Mouse (Mus musculus): Measurements from ENCODE around the gene Plch1. TPM values are rescaled to one million over a fixed set of nuclear protein-coding genes. Genes with fewer than 3 reads are reported as not detected.

Plch1 gene
- polyA plus RNA-seq, 1 experiment = not detected

DNA sequence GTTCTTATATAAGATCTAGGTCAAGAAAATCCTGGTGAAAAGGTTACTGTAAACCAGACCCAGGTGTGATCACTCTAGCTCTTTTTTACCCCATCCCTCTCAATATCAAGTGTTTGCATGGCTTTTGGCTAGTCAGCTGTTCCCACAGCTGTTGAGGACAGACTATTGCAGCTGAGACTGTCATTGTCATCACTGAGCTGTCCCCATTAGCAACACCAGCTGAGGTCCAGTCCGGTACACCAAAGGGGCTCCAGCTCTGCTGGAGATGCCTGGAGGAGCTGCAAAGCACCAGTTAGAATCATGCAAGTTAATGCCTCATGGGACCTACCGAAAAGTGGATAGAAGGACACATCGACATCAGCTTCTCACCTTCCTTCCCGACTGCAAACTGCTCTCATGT, 206.5 kb downstream of the Plch1 start:
- Histone ChIP-seq H3K4me3 (ENCODE audit: insufficient read depth, low read depth, low read length) (no peak overlapping the region), H3K4me1 (ENCODE audit: control insufficient read depth, insufficient read depth, low read length) (no peaks in the 10 kb centered on the region), H3K27ac (ENCODE audit: insufficient read depth, low read depth, low read length) (no peak overlapping the region)
- WGBS = 84% methylated on average over 4 of the region's 4 CpGs
- TF ChIP-seq CTCF (IDR thresholded peaks at IDR 0.05; ENCODE audit: insufficient read depth, low read depth, low read length) = no peak
- no peak for TF ChIP-seq POLR2A (IDR thresholded peaks at IDR 0.05; ENCODE audit: insufficient read depth, low read depth, low read length)

DNA sequence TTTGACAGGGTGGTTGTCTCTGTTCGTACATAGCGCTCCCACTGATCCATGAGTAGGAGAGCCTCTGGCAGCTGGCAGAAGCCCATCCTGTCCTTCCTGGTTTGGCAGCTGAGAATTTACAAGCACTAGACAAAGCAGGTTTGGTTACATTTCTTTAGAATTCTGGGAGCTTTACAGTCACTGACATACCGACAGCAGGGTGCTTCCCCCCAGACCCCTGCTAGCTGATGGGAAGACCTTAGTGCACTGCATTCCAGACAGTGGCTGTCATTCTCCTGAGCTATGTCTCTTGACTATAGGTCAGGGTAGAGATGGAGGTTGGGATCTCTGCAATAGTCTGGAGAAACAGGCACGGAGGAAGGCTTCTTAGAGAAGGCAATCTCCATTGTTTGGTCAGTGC, 230.5 kb downstream of the Plch1 start:
- no peaks in the 10 kb centered on the region for H3K4me1 ChIP-seq (ENCODE audit: control insufficient read depth, insufficient read depth, low read length)

DNA sequence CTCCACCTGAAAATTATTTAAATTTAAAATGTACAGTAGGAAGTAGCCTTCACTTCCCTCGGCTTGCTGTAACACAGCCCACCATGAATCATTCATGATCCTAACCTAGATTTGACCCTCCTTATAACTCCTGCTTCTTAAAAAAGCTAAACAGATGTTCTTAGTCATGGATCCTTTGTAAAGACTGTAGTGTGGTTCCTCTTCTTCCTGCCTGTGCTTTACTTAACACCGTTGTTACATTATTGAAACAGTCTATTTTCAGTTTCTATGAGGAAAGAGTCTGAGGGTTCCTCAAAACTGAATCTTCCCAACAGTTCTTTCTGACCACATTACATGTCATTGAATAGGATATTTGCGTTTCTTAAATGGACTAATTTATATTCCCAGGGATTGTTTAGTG, 234.0 kb downstream of the Plch1 start:
- no peak for TF ChIP-seq CTCF (IDR thresholded peaks at IDR 0.05; ENCODE audit: insufficient read depth, low read depth, low read length)
- no peak for TF ChIP-seq POLR2A (IDR thresholded peaks at IDR 0.05; ENCODE audit: insufficient read depth, low read depth, low read length)
- WGBS = 46% methylated on average over 3 of the region's 3 CpGs
- Histone ChIP-seq H3K4me1 (ENCODE audit: control insufficient read depth, insufficient read depth, low read length) (no peaks in the 10 kb centered on the region), H3K4me3 (ENCODE audit: insufficient read depth, low read depth, low read length) (no peak overlapping the region), H3K27ac (ENCODE audit: insufficient read depth, low read depth, low read length) (no peak overlapping the region)

More for the DNA sequence above, 230.5 kb downstream of the Plch1 start:
- no peak for TF ChIP-seq POLR2A (IDR thresholded peaks at IDR 0.05; ENCODE audit: insufficient read depth, low read depth, low read length)
- no peak for TF ChIP-seq CTCF (IDR thresholded peaks at IDR 0.05; ENCODE audit: insufficient read depth, low read depth, low read length)
- H3K4me3 ChIP-seq (ENCODE audit: insufficient read depth, low read depth, low read length) = no peak overlapping the region
- no peak overlapping the region for H3K27ac ChIP-seq (ENCODE audit: insufficient read depth, low read depth, low read length)
- 71% methylated on average over 4 of the region's 4 CpGs for WGBS

DNA sequence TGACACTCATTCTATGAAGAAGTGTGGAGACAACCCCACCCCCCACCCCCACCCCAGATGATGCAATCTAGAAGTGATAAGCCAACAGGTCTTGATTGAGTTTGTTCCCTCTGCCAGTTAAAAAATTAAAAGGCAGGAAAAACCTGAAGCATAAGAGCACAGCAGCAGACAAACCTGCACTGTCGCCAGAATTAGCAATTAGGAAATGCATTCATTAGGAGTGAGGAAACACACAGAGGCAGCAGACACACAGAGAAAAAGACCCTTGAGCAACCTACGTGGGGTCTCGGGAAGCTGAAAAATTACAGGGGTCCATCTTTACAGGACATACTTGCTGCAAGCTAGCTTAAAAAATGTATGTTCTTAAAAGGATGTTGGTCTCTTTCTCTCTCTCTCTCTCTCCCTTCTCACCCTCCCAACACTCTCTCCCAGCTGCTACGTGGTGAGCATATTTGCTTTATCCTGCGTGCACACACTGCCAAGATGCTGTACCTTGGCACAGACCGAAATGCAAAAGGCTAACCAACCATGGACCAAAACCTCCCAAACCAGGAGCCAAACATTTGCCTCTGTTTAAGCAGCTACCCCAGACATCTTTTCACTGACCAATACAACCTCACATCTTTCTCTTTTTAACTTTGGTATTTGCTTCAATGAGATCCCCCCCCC, 234.6 kb downstream of the Plch1 start:
- H3K27ac ChIP-seq (ENCODE audit: insufficient read depth, low read depth, low read length) = no peak overlapping the region
- WGBS = 12% methylated on average over 6 of the region's 6 CpGs
- no peak overlapping the region for H3K4me3 ChIP-seq (ENCODE audit: insufficient read depth, low read depth, low read length)
- no peak for TF ChIP-seq POLR2A (IDR thresholded peaks at IDR 0.05; ENCODE audit: insufficient read depth, low read depth, low read length)
- TF ChIP-seq CTCF (IDR thresholded peaks at IDR 0.05; ENCODE audit: insufficient read depth, low read depth, low read length) = no peak
- H3K4me1 ChIP-seq (ENCODE audit: control insufficient read depth, insufficient read depth, low read length) = no peaks in the 10 kb centered on the region

Other genes with a start within 250 kb of the Plch1 start
- not detected in 2 replicates for gene E130311K13Rik, start 30.0 kb upstream of the Plch1 start, polyA plus RNA-seq (2012; ENCODE audit: insufficient read depth, insufficient read length, low replicate concordance, missing spikeins)
- gene Slc33a1, start 65.3 kb upstream of the Plch1 start, polyA plus RNA-seq (2012; ENCODE audit: insufficient read depth, insufficient read length, low replicate concordance, missing spikeins) = not detected in 2 replicates
- not detected in 2 replicates for gene Gmps, start 76.6 kb upstream of the Plch1 start, polyA plus RNA-seq (2012; ENCODE audit: insufficient read depth, insufficient read length, low replicate concordance, missing spikeins)
- gene Vmn2r1, start 182.1 kb upstream of the Plch1 start, polyA plus RNA-seq (2012; ENCODE audit: insufficient read depth, insufficient read length, low replicate concordance, missing spikeins) = not detected in 2 replicates
- not detected in 2 replicates for gene Vmn2r2, start 242.5 kb upstream of the Plch1 start, polyA plus RNA-seq (2012; ENCODE audit: insufficient read depth, insufficient read length, low replicate concordance, missing spikeins)

All from olfactory bulb, adult 2 months (tissue).